Mouse (Mus musculus) G1E (cell line): Measurements from ENCODE around the gene Aldh1b1.

Experiments
- CTCF ChIP-seq: IDR thresholded peaks from 2 replicates; pipeline ENCODE4 v1.5.1; 2012; ENCODE audit warnings: low read depth, low read length, inconsistent platforms, mixed read lengths
- GATA1 ChIP-seq: IDR thresholded peaks from 2 replicates; pipeline ENCODE4 v1.6.1; 2012; ENCODE audit warnings: borderline replicate concordance, low read length, inconsistent platforms, mixed read lengths

- no peak for TF ChIP-seq CTCF
- TF ChIP-seq GATA1, result no peak
These were observed 9.4 kb upstream of the Aldh1b1 start for GRCm38 (mm10) chr4:45789263-45789958.
